Mouse (Mus musculus) testis, adult 2 months (tissue): ENCODE results near the gene Pigv. TPM values are rescaled to one million over a fixed set of nuclear protein-coding genes. Genes with fewer than 3 reads are reported as not detected.

Source experiments
- H3K27ac ChIP-seq: fragments of 200-500 bp; 2 replicates; pipeline ENCODE4 v1.5.1; 2012; ENCODE audit warnings: low read depth, low read length; ENCODE audit not compliant: control insufficient read depth, insufficient read depth
- H3K27me3 ChIP-seq: fragments of 200-500 bp; 2 replicates; pipeline ENCODE4 v1.6.1; 2012; ENCODE audit warnings: mild to moderate bottlenecking, low read length, moderate library complexity; ENCODE audit not compliant: control insufficient read depth, insufficient read depth
- H3K36me3 ChIP-seq: fragments of 200-500 bp; 2 replicates; pipeline ENCODE4 v1.6.1; 2012; ENCODE audit warnings: mild to moderate bottlenecking, low read length; ENCODE audit not compliant: control insufficient read depth, insufficient read depth
- H3K4me1 ChIP-seq: fragments of 200-500 bp; 2 replicates; pipeline ENCODE4 v1.6.1; 2012; ENCODE audit warnings: low read length; ENCODE audit not compliant: control insufficient read depth, insufficient read depth
- H3K4me3 ChIP-seq: fragments of 200-500 bp; 2 replicates; pipeline ENCODE4 v1.5.1; 2012; ENCODE audit warnings: low read depth, mild to moderate bottlenecking, low read length, moderate library complexity, mixed read lengths; ENCODE audit not compliant: control insufficient read depth
- CTCF ChIP-seq: fragments of 200-500 bp; IDR thresholded peaks from 2 replicates; pipeline ENCODE4 v1.5.1; 2012; ENCODE audit warnings: low read depth, mild to moderate bottlenecking, inconsistent platforms, low read length, moderate library complexity; ENCODE audit not compliant: control insufficient read depth, insufficient read depth, insufficient replicate concordance
- POLR2A ChIP-seq: fragments of 200-500 bp; IDR thresholded peaks from 2 replicates; pipeline ENCODE4 v1.6.1; 2012; ENCODE audit warnings: low read depth, mild to moderate bottlenecking, inconsistent platforms, low read length, moderate library complexity; ENCODE audit not compliant: control insufficient read depth
- polyA plus RNA-seq: library from polyadenylated mRNA; depleted of rRNA; stranded (reverse); fragments of >200 nt; gene quantifications from 2 replicates; pipeline ENCODE4 v1.2.3, GENCODE M21; 2012

Pigv gene
- polyA plus RNA-seq, 1 experiment: 8.7 TPM

DNA sequence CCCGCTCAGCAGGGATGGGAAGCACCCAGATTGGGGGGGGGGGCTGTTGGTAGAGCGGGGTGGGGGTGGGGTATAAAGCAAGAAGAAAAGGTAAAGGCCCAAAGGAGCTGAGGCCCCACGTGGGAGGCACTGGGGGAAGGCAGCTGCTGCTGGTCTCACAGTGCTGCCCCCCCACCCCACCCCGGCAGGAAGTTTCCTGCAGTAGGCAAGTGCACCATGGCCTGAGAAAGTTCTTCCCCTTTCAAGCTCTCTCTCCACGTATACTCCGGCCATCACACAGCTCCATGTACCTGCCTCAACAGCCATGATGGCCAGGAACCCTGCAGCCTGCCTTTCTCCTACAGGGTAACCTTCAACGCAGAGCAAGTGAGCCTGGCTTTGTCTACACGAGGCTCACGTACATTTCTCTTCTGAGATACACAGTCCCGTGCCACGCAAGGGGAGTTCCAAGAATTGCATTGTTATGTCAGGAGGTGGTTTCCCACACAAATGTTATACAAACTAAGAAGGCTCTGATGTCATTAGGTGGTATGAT lies 50.2 kb downstream of the Pigv start:
- Histone ChIP-seq H3K27me3 (no peaks in the 10 kb centered on the region), H3K27ac (no peak overlapping the region), H3K36me3 (no peaks in the 10 kb centered on the region), H3K4me1 (peaks cover 2% of the 10 kb centered on the region; the same call in 1 of the 2 replicates), H3K4me3 (no peak overlapping the region)
- TF ChIP-seq CTCF (no peak), POLR2A (no peak)

- Histone ChIP-seq H3K36me3 (no peaks in the 10 kb centered on the region), H3K27ac (no peak overlapping the region), H3K27me3 (no peaks in the 10 kb centered on the region), H3K4me1 (peaks cover 2% of the 10 kb centered on the region; the same call in 1 of the 2 replicates), H3K4me3 (no peak overlapping the region)
- TF ChIP-seq CTCF: no peak
- TF ChIP-seq POLR2A: no peak
These were observed 51.8 kb downstream of the Pigv start for GRCm38 (mm10) chr4:133620668-133621067.

- no peak overlapping the region for H3K27ac ChIP-seq
- no peaks in the 10 kb centered on the region for H3K27me3 ChIP-seq
- H3K4me1 ChIP-seq: peaks cover 2% of the 10 kb centered on the region; the same call in 1 of the 2 replicates
- no peak overlapping the region for H3K4me3 ChIP-seq
- no peaks in the 10 kb centered on the region for H3K36me3 ChIP-seq
- no peak for TF ChIP-seq POLR2A
- TF ChIP-seq CTCF: no peak
These were observed 52.8 kb downstream of the Pigv start for GRCm38 (mm10) chr4:133619473-133620136.

- H3K36me3 ChIP-seq: no peaks in the 10 kb centered on the region
- TF ChIP-seq POLR2A (no peak), CTCF (no peak)
- H3K27ac ChIP-seq: no peak overlapping the region
These were observed 54.5 kb downstream of the Pigv start for GRCm38 (mm10) chr4:133617936-133618335.

GRCm38 (mm10) chr4:133615416-133615815 lies 57.0 kb downstream of the Pigv start:
- peaks cover 2% of the 10 kb centered on the region; the same call in 1 of the 2 replicates for H3K4me1 ChIP-seq

More at GRCm38 (mm10) chr4:133617936-133618335, 54.5 kb downstream of the Pigv start:
- no peaks in the 10 kb centered on the region for H3K27me3 ChIP-seq
- no peak overlapping the region for H3K4me3 ChIP-seq
- H3K4me1 ChIP-seq: peaks cover 2% of the 10 kb centered on the region; the same call in 1 of the 2 replicates

GRCm38 (mm10) chr4:133614274-133614761 lies 58.1 kb downstream of the Pigv start:
- TF ChIP-seq CTCF (no peak), POLR2A (no peak)
- Histone ChIP-seq H3K36me3 (no peaks in the 10 kb centered on the region), H3K4me3 (no peak overlapping the region), H3K27me3 (no peaks in the 10 kb centered on the region), H3K27ac (no peak overlapping the region), H3K4me1 (no peaks in the 10 kb centered on the region)

More at GRCm38 (mm10) chr4:133615416-133615815, 57.0 kb downstream of the Pigv start:
- Histone ChIP-seq H3K4me3 (no peak overlapping the region), H3K36me3 (no peaks in the 10 kb centered on the region), H3K27ac (no peak overlapping the region), H3K27me3 (no peaks in the 10 kb centered on the region)
- TF ChIP-seq CTCF: no peak

- no peaks in the 10 kb centered on the region for H3K36me3 ChIP-seq
- H3K4me3 ChIP-seq: no peak overlapping the region
- no peak for TF ChIP-seq POLR2A
- no peak for TF ChIP-seq CTCF
- no peaks in the 10 kb centered on the region for H3K4me1 ChIP-seq
- H3K27ac ChIP-seq: no peak overlapping the region
- H3K27me3 ChIP-seq: no peaks in the 10 kb centered on the region
These were observed 58.6 kb downstream of the Pigv start for GRCm38 (mm10) chr4:133613867-133614266.

DNA sequence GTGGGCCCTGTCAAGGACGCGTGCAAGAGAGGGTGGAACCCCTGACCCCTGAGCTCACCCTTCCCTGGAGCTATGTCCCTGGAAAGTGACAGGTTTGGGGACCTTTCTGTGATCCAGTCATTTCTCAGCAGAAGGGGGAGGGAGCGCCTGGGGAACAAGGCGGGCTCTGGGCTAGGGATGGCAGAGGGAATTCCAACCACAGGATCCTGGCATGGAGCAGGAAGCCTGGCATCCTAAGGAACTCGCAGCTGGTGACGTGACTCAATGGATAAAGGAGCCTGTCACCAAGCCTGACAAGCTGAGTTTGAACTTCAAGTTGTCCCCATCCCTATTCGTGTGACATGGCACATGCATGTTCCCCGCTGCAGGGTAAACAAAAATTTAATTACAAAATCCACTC lies 59.4 kb downstream of the Pigv start:
- TF ChIP-seq POLR2A (no peak), CTCF (no peak)
- Histone ChIP-seq H3K36me3 (no peaks in the 10 kb centered on the region), H3K4me1 (no peaks in the 10 kb centered on the region), H3K27me3 (no peaks in the 10 kb centered on the region), H3K4me3 (no peak overlapping the region), H3K27ac (no peak overlapping the region)
